9 mouse cellular contexts compared by ENCODE assay signal in genomic region chr11:35527816-35528462, GRCm38 (mm10).
DNase-seq lines count a peak whose midpoint lies in the region; ATAC-seq lines count a peak whose summit lies in the region.
"Had no signal": no experiment of that assay in that cellular context is flagged by ENCODE, and none has a peak within 500 bp of the region (broad histone marks: within the 10 kb centered on the region; RNA-seq: fewer than 3 reads in every experiment).

No protein-coding gene starts in this region.

- H3K4me3 ChIP-seq in hindbrain, embryonic 10.5 days: no peak overlapping the region
- H3K4me3 ChIP-seq in midbrain, embryonic 13.5 days (replicated peaks): no peak overlapping the region
- H3K4me3 ChIP-seq in kidney, embryonic 14.5 days (ENCODE audit: low read length): no peak overlapping the region

- 0 out of 2 replicates have a peak, but pooled peaks cover 3% of the 10 kb centered on the region for H3K27me3 ChIP-seq in hindbrain, embryonic 10.5 days (ENCODE audit: insufficient read depth, poor library complexity, severe bottlenecking)
- peaks cover 26% of the 10 kb centered on the region for H3K27me3 ChIP-seq in midbrain, embryonic 13.5 days
- no peaks in the 10 kb centered on the region for H3K27me3 ChIP-seq in kidney, embryonic 14.5 days (ENCODE audit: control insufficient read depth, insufficient read depth, low read length)

- H3K36me3 ChIP-seq in hindbrain, embryonic 10.5 days: no peaks in the 10 kb centered on the region
- H3K36me3 ChIP-seq in midbrain, embryonic 13.5 days: no peaks in the 10 kb centered on the region
- no peaks in the 10 kb centered on the region for H3K36me3 ChIP-seq in kidney, embryonic 14.5 days (ENCODE audit: control insufficient read depth, insufficient read depth, low read length)

- no peak overlapping the region for H3K4me2 ChIP-seq in midbrain, embryonic 13.5 days (replicated peaks)
- H3K4me2 ChIP-seq in kidney, embryonic 14.5 days (replicated peaks; ENCODE audit: low read depth, low read length): no peak overlapping the region

- peak overlapping the region; percentile 88 for H3K27ac ChIP-seq in hindbrain, embryonic 10.5 days
- H3K27ac ChIP-seq in midbrain, embryonic 13.5 days: peak overlapping the region; percentile 7; the same call in 1 of the 2 replicates
- no peak overlapping the region for H3K27ac ChIP-seq in kidney, embryonic 14.5 days (ENCODE audit: low read depth, low read length)

- DNase-seq in frontal cortex, postnatal 36 days (ENCODE audit: low spot score in 2 of 2): peak; percentile 26 to 56
- DNase-seq in frontal cortex, postnatal 14 days (ENCODE audit: low spot score in 2 of 2): no peak
- peak; percentile 77 for DNase-seq in brain, adult 2 months (ENCODE audit: low read depth, low spot score)
- DNase-seq in hindbrain, embryonic 10.5 days (ENCODE audit: low spot score): no peak
- DNase-seq in cerebellum, adult 11 months: no peak
- DNase-seq in adrenal gland, postnatal 36 days: no peak
- DNase-seq: cerebellum, postnatal 10 days had no signal

- peak; percentile 69 for ATAC-seq in midbrain, embryonic 13.5 days
- no peak for ATAC-seq in kidney, embryonic 14.5 days (ENCODE audit: low FRiP score, low TSS enrichment)

- peaks cover 91% of the 10 kb centered on the region for H3K4me1 ChIP-seq in hindbrain, embryonic 10.5 days (replicated peaks)
- H3K4me1 ChIP-seq in midbrain, embryonic 13.5 days (replicated peaks): peaks cover 35% of the 10 kb centered on the region
- no peaks in the 10 kb centered on the region for H3K4me1 ChIP-seq in kidney, embryonic 14.5 days (ENCODE audit: control insufficient read depth, insufficient read depth, low read length)

- H3K9ac ChIP-seq in midbrain, embryonic 13.5 days (replicated peaks): no peak overlapping the region
- H3K9ac ChIP-seq in kidney, embryonic 14.5 days (ENCODE audit: low read depth, low read length): no peak overlapping the region

- no peaks in the 10 kb centered on the region for H3K9me3 ChIP-seq in hindbrain, embryonic 10.5 days
- no peaks in the 10 kb centered on the region for H3K9me3 ChIP-seq in midbrain, embryonic 13.5 days
- no peaks in the 10 kb centered on the region for H3K9me3 ChIP-seq in kidney, embryonic 14.5 days (ENCODE audit: control insufficient read depth, low read length)

- 41% methylated on average over 7 of the region's 7 CpGs for WGBS in hindbrain, embryonic 10.5 days
- 21% methylated on average over 7 of the region's 7 CpGs for WGBS in midbrain, embryonic 13.5 days
- WGBS in kidney, embryonic 14.5 days: 66% methylated on average over 7 of the region's 7 CpGs

Comparison
In these comparisons a context has a peak if more than half of its experiments do, and no peak if none do; other contexts are left out.
1. DNase-seq: peak in frontal cortex, postnatal 36 days (2 of 2) and brain, adult 2 months (single experiment); none in frontal cortex, postnatal 14 days (0 of 2), hindbrain, embryonic 10.5 days (single experiment), cerebellum, adult 11 months (single experiment) and adrenal gland, postnatal 36 days (0 of 2).